ENCODE assay signal across 23 mouse cellular contexts in genomic region chr8:110699501-110699900, GRCm38 (mm10). TPM values are rescaled to one million over a fixed set of nuclear protein-coding genes. Genes with fewer than 3 reads are reported as not detected.
DNase-seq lines count a peak whose midpoint lies in the region; ATAC-seq and TF ChIP-seq lines count a peak whose summit lies in the region.
"Had no signal": no experiment of that assay in that cellular context is flagged by ENCODE, and none has a peak within 500 bp of the region (broad histone marks: within the 10 kb centered on the region; RNA-seq: fewer than 3 reads in every experiment).

No protein-coding gene starts in this region.

- no peak overlapping the region for H3K9ac ChIP-seq in hindbrain, embryonic 13.5 days
- H3K9ac ChIP-seq in hindbrain, embryonic 14.5 days = no peak overlapping the region
- H3K9ac ChIP-seq: embryonic facial prominence, embryonic 15.5 days had no signal

- no peak for TF ChIP-seq CTCF in layer of hippocampus, adult 2 months (conservative IDR thresholded peaks at IDR 0.05)

- WGBS in hindbrain, embryonic 13.5 days = 91% methylated on average over 7 of the region's 7 CpGs
- WGBS in hindbrain, embryonic 14.5 days = 86% methylated on average over 7 of the region's 7 CpGs
- WGBS in limb, embryonic 10.5 days = 86% methylated on average over 7 of the region's 7 CpGs

- no peaks in the 10 kb centered on the region for H3K9me3 ChIP-seq in hindbrain, embryonic 13.5 days
- H3K9me3 ChIP-seq in hindbrain, embryonic 14.5 days (ENCODE audit: control insufficient read depth, low read length) = no peaks in the 10 kb centered on the region
- no peaks in the 10 kb centered on the region for H3K9me3 ChIP-seq in limb, embryonic 10.5 days (replicated peaks)
- H3K9me3 ChIP-seq: embryonic facial prominence, embryonic 15.5 days; forebrain, embryonic 10.5 days had no signal

- peak; percentile 25 for DNase-seq in cerebellum, adult 9-11 months
- no peak for DNase-seq in cerebellum, postnatal 36 days
- no peak for DNase-seq in hindbrain, embryonic 14.5 days (ENCODE audit: low spot score)
- no peak for DNase-seq in layer of hippocampus, adult 2 months (ENCODE audit: low spot score in 2 of 2)
- DNase-seq in layer of hippocampus, adult 18-20 months (ENCODE audit: low spot score in 2 of 2) = no peak
- DNase-seq in limb, embryonic 10.5 days (ENCODE audit: low spot score) = no peak
- no peak for DNase-seq in kidney, adult 8-10 months
- DNase-seq: adrenal gland, postnatal 10 days; cerebellum, adult 11 months; cerebellum, adult 9-10 months; embryo, embryonic 11 days; gastrocnemius, adult 2 months; gastrocnemius, postnatal 25 days; heart, postnatal 10 days; heart, postnatal 4 days had no signal

- H3K36me3 ChIP-seq in hindbrain, embryonic 13.5 days = peaks cover 20% of the 10 kb centered on the region; the same call in 1 of the 2 replicates
- H3K36me3 ChIP-seq in hindbrain, embryonic 14.5 days (replicated peaks; ENCODE audit: control insufficient read depth, insufficient read depth) = no peaks in the 10 kb centered on the region; the same call in 1 of the 2 replicates
- peaks cover 47% of the 10 kb centered on the region for H3K36me3 ChIP-seq in limb, embryonic 10.5 days
- H3K36me3 ChIP-seq: embryonic facial prominence, embryonic 15.5 days had no signal

- H3K4me1 ChIP-seq in hindbrain, embryonic 13.5 days (replicated peaks) = peaks cover 55% of the 10 kb centered on the region
- peaks cover 18% of the 10 kb centered on the region for H3K4me1 ChIP-seq in hindbrain, embryonic 14.5 days (replicated peaks; ENCODE audit: control insufficient read depth, insufficient read depth, low read length)
- peaks cover 17% of the 10 kb centered on the region; the same call in 1 of the 2 replicates for H3K4me1 ChIP-seq in limb, embryonic 10.5 days

- no peaks in the 10 kb centered on the region for H3K27me3 ChIP-seq in hindbrain, embryonic 13.5 days
- no peaks in the 10 kb centered on the region for H3K27me3 ChIP-seq in hindbrain, embryonic 14.5 days (ENCODE audit: control insufficient read depth, insufficient read depth, low read length)
- no peaks in the 10 kb centered on the region for H3K27me3 ChIP-seq in limb, embryonic 10.5 days (ENCODE audit: low read depth, poor library complexity, severe bottlenecking)
- H3K27me3 ChIP-seq: embryonic facial prominence, embryonic 15.5 days had no signal

- peak overlapping the region; percentile 24 for H3K27ac ChIP-seq in hindbrain, embryonic 13.5 days
- H3K27ac ChIP-seq in hindbrain, embryonic 14.5 days = no peak overlapping the region
- peak overlapping the region; percentile 28; the same call in 1 of the 2 replicates for H3K27ac ChIP-seq in layer of hippocampus, adult 2 months
- peak overlapping the region; percentile 15; the same call in 1 of the 2 replicates for H3K27ac ChIP-seq in limb, embryonic 10.5 days
- H3K27ac ChIP-seq: embryonic facial prominence, embryonic 15.5 days; forebrain, embryonic 10.5 days; gastrocnemius, adult 2 months had no signal

- no peak for ATAC-seq in hindbrain, embryonic 13.5 days (ENCODE audit: low FRiP score)
- no peak for ATAC-seq in hindbrain, embryonic 14.5 days (ENCODE audit: low FRiP score)
- ATAC-seq: forebrain, embryonic 14.5 days; inflammation-experienced regulatory T-cells, adult 6 months; intestine, postnatal 0 days had no signal

- H3K4me3 ChIP-seq in hindbrain, embryonic 13.5 days = no peak overlapping the region
- H3K4me3 ChIP-seq in hindbrain, embryonic 14.5 days (replicated peaks; ENCODE audit: low read length) = no peak overlapping the region
- no peak overlapping the region for H3K4me3 ChIP-seq in layer of hippocampus, adult 2 months
- no peak overlapping the region for H3K4me3 ChIP-seq in limb, embryonic 10.5 days
- H3K4me3 ChIP-seq: embryonic facial prominence, embryonic 15.5 days; erythroblast, embryonic 14.5 days; forebrain, embryonic 10.5 days; gastrocnemius, adult 2 months had no signal

- no peak overlapping the region for H3K4me2 ChIP-seq in hindbrain, embryonic 13.5 days
- no peak overlapping the region for H3K4me2 ChIP-seq in hindbrain, embryonic 14.5 days (replicated peaks)
- H3K4me2 ChIP-seq: embryonic facial prominence, embryonic 15.5 days had no signal

RNA-seq across cellular contexts. Expression of gene Mtss1l, which starts 21.8 kb away (rescaled TPM):
- 19.0 and 20.4 TPM in 2 replicates for polyA plus RNA-seq in hindbrain, embryonic 13.5 days (2015; fragmentation: Nextera tagmentation; extraction: Ambion mirVana)
- 32.9 and 36.3 TPM in 2 replicates for polyA plus RNA-seq in hindbrain, embryonic 14.5 days (2014; fragmentation: Nextera tagmentation; extraction: Ambion mirVana)
- total RNA-seq in layer of hippocampus, adult 2 months (2021) = 100 to 1,000 TPM; 210 TPM
- total RNA-seq in layer of hippocampus, adult 18-20 months (2021) = 100 to 1,000 TPM; 213 to 214 TPM
- 7.8 and 8.8 TPM in 2 replicates for polyA plus RNA-seq in limb, embryonic 10.5 days (2016; fragmentation: Nextera tagmentation; extraction: Ambion mirVana)
- total RNA-seq: granulocyte monocyte progenitor cell, adult 5-6 weeks had no signal
